Mouse (Mus musculus): ENCODE measurements around the gene Myo18b. TPM values are rescaled to one million over a fixed set of nuclear protein-coding genes. Genes with fewer than 3 reads are reported as not detected.

Gene Myo18b
- polyA plus RNA-seq, 1 experiment from 2014 or later: 1.1 TPM

DNA sequence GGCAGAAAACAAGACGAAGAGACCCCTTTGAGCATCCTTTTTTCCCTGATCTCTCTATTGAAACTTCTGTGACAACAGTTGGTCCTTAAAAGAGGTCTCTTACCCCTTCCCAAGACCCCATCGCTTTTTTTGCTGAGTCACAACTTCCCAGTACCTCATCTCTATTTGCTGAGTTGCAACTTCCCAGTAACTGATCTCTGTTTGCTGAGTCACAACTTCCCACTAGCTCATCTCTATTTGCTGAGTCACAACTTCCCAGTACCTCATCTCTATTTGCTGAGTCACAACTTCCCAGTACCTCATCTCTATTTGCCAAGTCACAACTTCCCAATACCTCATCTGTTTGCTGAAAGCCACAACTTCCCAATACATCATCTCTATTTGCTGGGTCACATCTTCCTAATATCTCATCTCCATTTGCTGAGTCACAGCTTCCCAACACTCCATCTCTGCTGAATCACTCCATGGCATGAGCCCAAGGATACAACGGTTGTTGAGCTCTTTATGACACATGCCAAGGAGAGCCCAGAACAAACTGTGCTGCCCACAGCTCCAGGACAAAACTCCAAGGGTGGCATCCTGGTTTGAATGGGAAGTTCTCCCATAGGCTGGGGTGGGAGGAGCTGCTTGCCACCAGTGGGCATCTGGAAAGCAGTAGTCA is 134.6 kb downstream of the Myo18b start:
- 75% methylated on average over 3 of the region's 3 CpGs for WGBS
- Histone ChIP-seq H3K4me2 (no peak overlapping the region), H3K4me3 (no peak overlapping the region), H3K27ac (no peak overlapping the region), H3K9ac (no peak overlapping the region), H3K9me3 (no peaks in the 10 kb centered on the region), H3K27me3 (peaks cover 29% of the 10 kb centered on the region), H3K36me3 (no peaks in the 10 kb centered on the region), H3K4me1 (replicated peaks) (peaks cover 4% of the 10 kb centered on the region; the same call in 1 of the 2 replicates)
- no peak for ATAC-seq (ENCODE audit: low FRiP score)

DNA sequence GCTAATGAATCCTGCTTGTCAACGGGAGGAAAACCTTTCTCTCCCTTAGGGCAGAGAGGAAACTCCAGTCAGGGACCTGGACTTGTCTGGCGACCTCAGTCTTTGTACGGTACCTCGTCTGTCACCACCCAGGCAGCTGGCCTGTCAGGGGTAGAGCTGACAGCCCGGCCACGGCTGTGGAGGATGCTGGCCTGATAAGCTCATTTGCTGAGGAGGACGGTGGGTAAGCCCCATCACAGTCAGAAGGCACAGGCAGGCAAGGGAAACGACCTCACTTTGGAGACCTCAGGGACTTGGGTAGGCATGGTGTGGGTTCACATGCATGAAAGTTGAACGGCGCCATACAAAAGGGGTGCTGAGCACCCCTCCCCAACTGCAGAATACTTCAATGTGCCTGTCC is 140.6 kb downstream of the Myo18b start:
- ATAC-seq (ENCODE audit: low FRiP score): no peak
- Histone ChIP-seq H3K27me3 (0 out of 2 replicates have a peak, but pooled peaks cover 13% of the 10 kb centered on the region), H3K4me3 (no peak overlapping the region), H3K4me2 (no peak overlapping the region), H3K4me1 (replicated peaks) (peaks cover 14% of the 10 kb centered on the region), H3K36me3 (no peaks in the 10 kb centered on the region), H3K9me3 (no peaks in the 10 kb centered on the region), H3K9ac (0 out of 2 replicates have a peak overlapping the region, but pooled peaks have one; percentile 1), H3K27ac (peak overlapping the region; percentile 58)
- 19% methylated on average over 10 of the region's 10 CpGs for WGBS

DNA sequence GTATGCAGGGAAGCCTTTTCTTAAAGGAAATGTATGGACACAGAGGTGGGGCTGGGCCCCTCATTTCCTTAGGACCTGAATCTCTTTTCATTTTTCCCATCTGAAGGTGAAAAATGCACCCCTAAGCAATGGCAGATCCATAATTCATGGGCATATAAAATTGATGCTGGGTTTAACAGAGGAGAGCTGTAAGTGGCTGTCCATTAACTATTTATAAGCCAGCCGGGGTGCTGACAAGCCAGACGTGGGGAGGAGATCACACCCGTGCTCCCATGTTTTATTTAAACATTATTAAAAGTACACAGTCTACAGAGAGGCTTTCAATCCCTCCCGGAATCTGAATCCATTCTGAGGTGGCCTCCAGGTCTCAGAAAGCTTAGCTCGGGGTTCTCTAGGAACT is 146.5 kb downstream of the Myo18b start:
- Histone ChIP-seq H3K9ac (no peak overlapping the region), H3K4me1 (replicated peaks) (peaks cover 33% of the 10 kb centered on the region), H3K36me3 (no peaks in the 10 kb centered on the region), H3K27me3 (0 out of 2 replicates have a peak, but pooled peaks cover 10% of the 10 kb centered on the region), H3K4me2 (no peak overlapping the region), H3K9me3 (no peaks in the 10 kb centered on the region), H3K4me3 (no peak overlapping the region), H3K27ac (0 out of 2 replicates have a peak overlapping the region, but pooled peaks have one; percentile 26)
- WGBS: 53% methylated on average over 5 of the region's 5 CpGs
- no peak for ATAC-seq (ENCODE audit: low FRiP score)

DNA sequence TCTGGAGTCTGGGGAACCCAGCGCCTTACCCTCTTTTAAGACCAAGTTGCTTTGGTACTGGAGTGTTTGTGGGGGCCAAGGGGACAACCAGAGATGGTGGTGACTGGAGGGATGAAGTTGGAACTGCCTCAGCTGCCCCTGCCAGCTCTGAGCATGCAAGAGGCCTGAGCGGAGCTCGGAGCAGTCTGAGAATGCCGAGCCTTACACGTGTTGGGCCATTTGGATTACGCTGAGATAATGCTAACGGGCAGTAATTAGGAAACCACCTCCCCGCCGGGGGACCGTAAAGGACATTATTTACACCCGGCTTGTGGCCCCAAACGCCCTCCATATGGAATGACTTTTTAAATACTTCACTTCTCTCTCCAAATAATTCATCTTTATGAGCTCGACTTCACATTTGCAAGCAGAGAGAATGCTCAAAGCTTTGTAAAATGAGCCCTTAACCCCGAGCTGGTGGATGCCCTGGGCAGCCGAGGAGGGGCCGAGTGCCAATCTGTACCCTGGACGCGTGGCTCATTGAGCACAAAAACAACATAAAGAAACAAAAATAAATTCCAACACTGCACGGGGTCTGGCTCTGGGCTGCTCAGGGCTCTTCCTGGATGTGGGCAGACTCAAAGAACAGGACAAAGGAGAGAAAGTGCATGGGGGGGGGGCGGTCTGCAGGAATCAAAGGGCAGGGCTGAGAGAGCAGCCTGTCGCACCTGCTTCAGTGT is 148.0 kb downstream of the Myo18b start:
- Histone ChIP-seq H3K27me3 (no peaks in the 10 kb centered on the region), H3K36me3 (no peaks in the 10 kb centered on the region), H3K4me2 (peak overlapping the region; percentile 8; the same call in 1 of the 2 replicates), H3K27ac (peak overlapping the region; percentile 90), H3K9ac (0 out of 2 replicates have a peak overlapping the region, but pooled peaks have one; percentile 36), H3K4me3 (no peak overlapping the region), H3K4me1 (replicated peaks) (peaks cover 44% of the 10 kb centered on the region), H3K9me3 (no peaks in the 10 kb centered on the region)
- WGBS: 29% methylated on average over 21 of the region's 21 CpGs
- ATAC-seq (ENCODE audit: low FRiP score): peak; percentile 36; the same call in 1 of the 2 replicates

DNA sequence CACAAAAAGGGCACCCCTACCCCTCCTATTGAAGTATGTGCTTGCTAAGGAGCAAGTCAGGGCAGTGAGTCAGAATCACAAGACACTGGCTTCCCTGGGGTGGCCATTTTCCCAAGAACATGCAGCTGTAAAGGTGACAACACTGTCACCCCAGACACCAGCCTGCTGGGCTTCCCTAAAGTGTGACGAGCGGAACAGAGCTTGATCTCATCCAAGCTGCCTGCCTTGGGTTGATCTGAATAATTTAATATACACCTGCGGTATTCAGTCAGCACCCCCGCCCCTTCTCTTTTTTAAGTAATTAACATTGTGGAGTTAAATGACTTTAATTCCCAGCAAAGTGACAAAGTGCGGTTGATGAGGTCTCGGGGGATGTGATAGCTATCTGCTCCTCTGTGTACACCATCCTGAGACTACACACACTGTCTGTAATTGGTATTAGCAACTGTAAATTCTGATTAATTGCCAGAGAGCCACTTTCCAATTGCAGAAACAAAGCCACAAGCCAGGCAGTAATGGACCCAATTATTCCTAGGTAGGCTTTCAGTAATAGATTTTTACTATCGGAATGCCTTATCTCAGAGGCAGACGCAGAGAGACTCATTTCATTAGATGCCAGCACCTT is 148.7 kb downstream of the Myo18b start:
- no peak overlapping the region for H3K4me3 ChIP-seq
- no peaks in the 10 kb centered on the region for H3K9me3 ChIP-seq
- no peak overlapping the region for H3K9ac ChIP-seq
- H3K4me2 ChIP-seq: 0 out of 2 replicates have a peak overlapping the region, but pooled peaks have one; percentile 8
- no peaks in the 10 kb centered on the region for H3K27me3 ChIP-seq
- 40% methylated on average over 8 of the region's 8 CpGs for WGBS
- no peaks in the 10 kb centered on the region for H3K36me3 ChIP-seq
- peak overlapping the region; percentile 90 for H3K27ac ChIP-seq
- H3K4me1 ChIP-seq (replicated peaks): peaks cover 50% of the 10 kb centered on the region
- peak; percentile 72; the same call in 1 of the 2 replicates for ATAC-seq (ENCODE audit: low FRiP score)

DNA sequence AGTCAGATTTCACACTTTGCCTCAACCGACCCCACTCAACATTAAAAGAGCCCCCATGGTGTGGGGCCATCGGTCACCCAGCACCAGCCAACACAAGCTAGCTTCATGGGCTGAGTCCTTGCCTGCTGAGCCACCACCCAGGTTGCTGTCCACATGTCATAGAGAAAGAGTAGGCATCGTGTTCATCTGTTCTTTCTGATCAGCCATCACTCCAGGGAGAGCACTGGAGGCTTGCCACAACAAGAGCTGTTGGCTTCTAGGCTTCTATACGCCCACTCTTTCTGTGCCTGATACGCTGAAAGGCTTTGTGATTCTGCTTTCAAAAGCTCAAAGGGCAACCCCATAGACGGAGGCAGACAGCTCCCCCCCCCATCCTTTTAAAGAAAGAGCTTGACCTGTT is 151.0 kb downstream of the Myo18b start:
- Histone ChIP-seq H3K9me3 (no peaks in the 10 kb centered on the region), H3K4me1 (replicated peaks) (peaks cover 50% of the 10 kb centered on the region), H3K27ac (0 out of 2 replicates have a peak overlapping the region, but pooled peaks have one; percentile 8), H3K27me3 (no peaks in the 10 kb centered on the region), H3K36me3 (no peaks in the 10 kb centered on the region), H3K4me2 (no peak overlapping the region), H3K4me3 (no peak overlapping the region), H3K9ac (no peak overlapping the region)
- WGBS: 62% methylated on average over 6 of the region's 6 CpGs
- no peak for ATAC-seq (ENCODE audit: low FRiP score)

DNA sequence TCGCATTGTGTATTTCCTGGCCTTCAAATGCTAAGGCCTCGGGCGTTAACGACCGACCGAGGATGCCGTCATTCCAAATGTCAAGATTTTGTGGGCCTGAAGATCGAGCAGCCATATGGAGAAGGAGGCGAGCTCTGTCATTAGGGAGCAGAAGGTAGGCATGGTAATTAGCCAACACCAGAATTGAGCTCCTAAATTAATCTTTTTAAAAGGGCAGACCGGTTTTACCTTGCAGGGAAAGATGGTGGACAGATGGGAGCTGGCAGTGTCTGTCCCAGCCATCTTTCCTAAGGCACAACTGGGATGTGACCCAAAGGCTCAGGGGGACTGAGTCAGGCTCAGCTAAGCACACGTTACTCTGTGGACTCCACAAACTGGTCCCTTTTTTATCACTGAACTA is 151.6 kb downstream of the Myo18b start:
- WGBS: 67% methylated on average over 11 of the region's 11 CpGs
- no peak for ATAC-seq (ENCODE audit: low FRiP score)
- Histone ChIP-seq H3K9me3 (no peaks in the 10 kb centered on the region), H3K36me3 (no peaks in the 10 kb centered on the region), H3K4me1 (replicated peaks) (peaks cover 50% of the 10 kb centered on the region), H3K27me3 (no peaks in the 10 kb centered on the region), H3K9ac (no peak overlapping the region), H3K4me2 (no peak overlapping the region), H3K27ac (no peak overlapping the region), H3K4me3 (no peak overlapping the region)

DNA sequence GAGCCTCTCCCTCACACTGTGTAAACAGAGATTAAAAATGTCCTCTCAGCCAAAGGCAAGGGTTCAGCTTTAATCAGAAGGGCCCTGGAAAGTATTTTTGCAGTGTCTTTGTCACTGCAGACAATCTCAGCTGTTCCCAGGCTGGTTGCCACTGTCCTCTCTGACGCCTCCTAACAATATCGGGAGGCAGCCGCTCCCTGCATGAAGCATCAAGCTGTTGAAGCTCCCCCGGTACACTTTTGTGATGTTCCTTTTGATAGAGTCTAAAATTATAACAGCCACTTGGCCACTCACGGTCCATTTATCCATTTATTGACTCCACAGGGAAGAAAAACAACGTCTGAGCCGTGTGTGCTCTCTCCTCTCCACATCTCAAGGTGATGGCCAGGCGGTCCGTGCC is 153.0 kb downstream of the Myo18b start:
- Histone ChIP-seq H3K4me3 (no peak overlapping the region), H3K4me1 (replicated peaks) (peaks cover 44% of the 10 kb centered on the region), H3K9me3 (no peaks in the 10 kb centered on the region), H3K4me2 (no peak overlapping the region), H3K36me3 (no peaks in the 10 kb centered on the region), H3K27ac (peak overlapping the region; percentile 55), H3K9ac (peak overlapping the region; percentile 24; the same call in 1 of the 2 replicates), H3K27me3 (no peaks in the 10 kb centered on the region)
- WGBS: 54% methylated on average over 9 of the region's 9 CpGs
- no peak for ATAC-seq (ENCODE audit: low FRiP score)

DNA sequence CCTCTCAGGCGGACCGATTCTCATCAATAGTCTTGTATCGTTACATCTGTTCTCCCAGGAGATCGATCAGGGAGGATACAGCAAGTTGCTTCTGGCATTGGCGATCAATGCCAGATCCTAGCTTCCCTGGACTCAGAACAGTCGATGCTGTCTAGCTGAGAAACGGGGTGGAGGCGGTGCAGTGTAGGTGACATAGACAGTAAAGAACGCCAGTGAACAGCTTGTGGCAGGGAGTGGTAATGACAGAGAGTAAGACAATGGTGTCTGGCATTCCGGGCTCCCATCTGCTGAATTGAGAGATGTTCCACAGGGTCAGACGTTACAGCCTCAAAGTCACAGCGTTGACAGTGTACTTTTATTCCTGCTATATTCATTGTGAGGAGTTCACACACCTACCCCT is 155.5 kb downstream of the Myo18b start:
- no peaks in the 10 kb centered on the region for H3K36me3 ChIP-seq
- peaks cover 28% of the 10 kb centered on the region for H3K4me1 ChIP-seq (replicated peaks)
- no peak overlapping the region for H3K27ac ChIP-seq
- no peaks in the 10 kb centered on the region for H3K27me3 ChIP-seq
- 63% methylated on average over 12 of the region's 12 CpGs for WGBS
- no peaks in the 10 kb centered on the region for H3K9me3 ChIP-seq
- ATAC-seq (ENCODE audit: low FRiP score): peak; percentile 70; the same call in 1 of the 2 replicates
- H3K9ac ChIP-seq: no peak overlapping the region
- H3K4me3 ChIP-seq: no peak overlapping the region
- no peak overlapping the region for H3K4me2 ChIP-seq

DNA sequence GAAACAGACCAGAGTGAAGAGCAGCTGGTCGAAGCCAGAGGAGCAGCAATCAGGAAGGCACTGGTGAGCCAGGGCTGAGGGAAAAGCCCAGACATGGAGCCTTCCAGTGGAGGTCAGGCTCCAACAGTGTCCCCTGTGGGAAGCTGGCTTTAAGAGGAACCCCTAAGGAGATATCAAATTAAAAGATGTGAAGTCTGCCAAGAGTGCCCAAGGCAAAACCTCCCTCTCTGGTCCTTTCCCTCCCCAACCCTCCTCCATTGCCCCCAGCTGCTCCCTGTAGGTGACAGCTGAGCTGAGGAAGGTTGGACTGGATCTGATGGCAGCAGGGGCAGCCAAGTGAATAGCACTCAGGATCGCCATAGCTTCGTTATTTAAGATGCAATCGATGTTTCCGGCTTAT is 161.1 kb downstream of the Myo18b start:
- H3K4me2 ChIP-seq: no peak overlapping the region
- 75% methylated on average over 5 of the region's 5 CpGs for WGBS
- no peaks in the 10 kb centered on the region for H3K27me3 ChIP-seq
- H3K4me1 ChIP-seq (replicated peaks): peaks cover 26% of the 10 kb centered on the region
- no peak overlapping the region for H3K27ac ChIP-seq
- H3K9me3 ChIP-seq: no peaks in the 10 kb centered on the region
- no peak for ATAC-seq (ENCODE audit: low FRiP score)
- H3K9ac ChIP-seq: no peak overlapping the region
- H3K4me3 ChIP-seq: no peak overlapping the region
- H3K36me3 ChIP-seq: no peaks in the 10 kb centered on the region

DNA sequence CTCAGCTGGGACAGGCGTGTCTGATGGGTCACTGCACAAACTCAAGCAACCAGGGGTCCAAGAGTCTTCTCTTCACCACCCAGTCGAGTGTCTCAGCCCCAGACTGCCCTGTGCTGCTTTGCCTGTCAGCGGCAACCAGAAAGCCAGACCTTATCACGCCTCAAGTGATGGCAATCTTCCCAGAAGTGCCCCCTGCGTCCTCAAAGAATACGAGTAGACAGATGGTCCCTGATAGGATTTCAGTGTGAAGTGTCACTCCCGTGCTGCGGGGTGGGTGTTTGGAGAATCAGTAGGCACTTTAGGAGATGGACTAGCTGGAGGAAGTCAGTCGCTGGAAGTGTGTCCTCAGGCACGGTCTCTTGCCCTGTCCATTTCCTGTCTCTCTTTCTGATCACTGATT is 165.6 kb downstream of the Myo18b start:
- Histone ChIP-seq H3K4me1 (replicated peaks) (peaks cover 38% of the 10 kb centered on the region), H3K9ac (no peak overlapping the region), H3K9me3 (no peaks in the 10 kb centered on the region), H3K4me2 (no peak overlapping the region), H3K27ac (no peak overlapping the region), H3K36me3 (no peaks in the 10 kb centered on the region), H3K27me3 (peaks cover 3% of the 10 kb centered on the region; the same call in 1 of the 2 replicates), H3K4me3 (no peak overlapping the region)
- WGBS: 57% methylated on average over 10 of the region's 10 CpGs
- ATAC-seq (ENCODE audit: low FRiP score): no peak

DNA sequence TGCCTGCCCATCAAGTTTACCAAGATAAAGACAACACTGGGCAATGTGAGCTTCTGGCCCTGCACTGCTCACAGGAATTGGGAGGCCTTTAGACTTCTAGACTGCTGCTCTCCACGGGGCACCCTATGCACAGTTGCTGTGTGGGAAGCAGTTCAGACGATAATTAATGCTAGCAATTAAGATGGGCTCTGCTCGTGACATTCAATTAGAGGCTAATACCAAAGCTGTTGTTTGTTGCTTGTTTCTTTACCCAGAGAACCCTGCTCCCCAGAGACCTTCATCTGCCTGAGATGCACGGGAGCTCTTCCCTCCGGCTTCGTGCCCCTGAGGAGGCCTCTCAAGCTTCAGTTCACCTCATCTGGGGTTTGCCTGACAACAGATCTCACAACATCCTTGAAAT is 167.7 kb downstream of the Myo18b start:
- no peak overlapping the region for H3K4me2 ChIP-seq
- H3K36me3 ChIP-seq: no peaks in the 10 kb centered on the region
- peaks cover 29% of the 10 kb centered on the region for H3K4me1 ChIP-seq (replicated peaks)
- H3K27ac ChIP-seq: peak overlapping the region; percentile 59
- 33% methylated on average over 6 of the region's 6 CpGs for WGBS
- no peak overlapping the region for H3K4me3 ChIP-seq
- ATAC-seq (ENCODE audit: low FRiP score): no peak
- peaks cover 3% of the 10 kb centered on the region; the same call in 1 of the 2 replicates for H3K27me3 ChIP-seq
- no peaks in the 10 kb centered on the region for H3K9me3 ChIP-seq
- no peak overlapping the region for H3K9ac ChIP-seq
